Mouse (Mus musculus): ENCODE data around the gene Col2a1.

Col2a1 gene

DNA sequence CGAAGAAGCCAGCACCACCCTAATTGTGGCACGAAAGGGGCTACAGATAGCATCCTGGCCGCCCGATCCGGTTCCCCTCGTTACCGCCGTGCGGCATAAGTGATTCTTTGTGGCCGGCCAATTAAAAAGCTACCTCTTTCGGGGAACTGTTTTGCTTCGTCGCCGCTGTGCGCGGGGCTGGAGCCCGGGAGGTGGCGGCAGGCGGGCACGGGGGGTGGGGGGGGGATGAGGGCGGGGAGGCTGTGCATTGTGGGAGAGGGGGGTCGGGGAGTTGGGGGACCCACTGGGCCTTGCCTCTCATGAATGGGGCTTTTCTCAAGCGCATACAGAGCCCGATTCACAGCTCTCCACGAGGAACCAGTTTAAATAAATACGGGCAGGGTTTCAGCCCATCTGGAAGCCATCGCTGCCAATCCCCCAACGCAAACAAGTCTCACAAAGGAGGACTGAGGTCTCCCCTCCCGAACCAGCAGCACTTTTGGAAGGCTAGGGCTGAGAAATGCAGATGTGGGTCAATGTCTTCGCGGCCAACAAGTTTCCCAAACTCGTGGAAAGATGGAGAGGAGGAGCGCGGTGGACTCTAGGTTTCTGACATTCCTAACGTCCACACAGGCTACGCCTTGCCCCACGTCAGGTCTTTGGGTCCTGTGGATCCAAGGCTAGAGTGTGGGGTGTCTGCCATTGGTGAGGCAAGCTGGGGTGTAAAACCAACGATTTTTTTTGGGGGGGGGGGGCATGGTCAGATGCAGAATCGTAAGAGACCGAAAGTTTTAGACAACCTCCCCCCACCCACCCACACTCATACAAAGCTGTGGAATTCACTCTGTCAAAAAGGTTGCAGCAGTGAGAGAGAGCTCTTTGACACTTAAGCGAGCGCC, 2.1 kb downstream of the Col2a1 start:
- DNase-seq, result no peak

DNA sequence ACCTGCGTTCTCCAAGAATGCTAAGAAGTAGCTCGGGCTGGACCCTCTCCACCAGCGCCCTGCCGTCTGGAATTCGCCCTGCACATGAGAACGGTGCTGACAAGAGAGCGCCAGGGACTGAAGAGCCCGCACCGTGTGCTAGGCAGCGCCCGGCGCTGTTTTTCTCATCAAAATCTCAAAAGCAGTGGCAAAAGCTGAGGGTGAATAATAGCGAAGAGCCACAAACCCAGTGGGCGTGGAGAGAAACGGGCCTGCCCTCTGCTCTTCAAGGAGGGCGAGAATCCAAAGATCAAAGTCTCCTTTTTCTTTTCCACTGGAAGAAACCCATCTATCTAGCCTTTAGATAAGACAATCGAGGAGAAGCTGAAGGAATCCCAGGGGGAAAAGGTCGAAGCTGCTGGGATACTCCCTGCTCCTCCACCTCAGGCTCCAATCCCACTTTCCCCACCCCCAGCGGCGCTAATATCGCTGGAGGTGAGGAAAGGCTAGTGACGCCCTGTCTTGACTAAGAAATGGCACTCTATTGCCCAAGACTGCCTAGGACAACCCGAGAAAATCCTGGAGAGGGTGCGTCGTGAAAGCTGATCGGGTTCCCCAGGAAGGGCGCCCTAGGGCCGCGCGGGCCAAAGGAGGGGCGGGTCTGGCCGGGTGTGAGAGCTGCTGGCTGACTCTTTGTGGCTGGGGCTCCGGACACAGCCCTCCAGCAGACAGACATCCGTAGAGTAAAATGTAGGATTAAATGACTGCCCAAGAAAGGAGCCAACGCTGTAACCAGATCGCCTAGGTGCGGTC, 3.0 kb downstream of the Col2a1 start:
- DNase-seq, result no peak

GRCm38 (mm10) chr15:97999991-98000390, 4.5 kb downstream of the Col2a1 start:
- no peak for DNase-seq

- DNase-seq, result no peak
Measured at GRCm38 (mm10) chr15:97999546-97999945, 4.9 kb downstream of the Col2a1 start.

DNA sequence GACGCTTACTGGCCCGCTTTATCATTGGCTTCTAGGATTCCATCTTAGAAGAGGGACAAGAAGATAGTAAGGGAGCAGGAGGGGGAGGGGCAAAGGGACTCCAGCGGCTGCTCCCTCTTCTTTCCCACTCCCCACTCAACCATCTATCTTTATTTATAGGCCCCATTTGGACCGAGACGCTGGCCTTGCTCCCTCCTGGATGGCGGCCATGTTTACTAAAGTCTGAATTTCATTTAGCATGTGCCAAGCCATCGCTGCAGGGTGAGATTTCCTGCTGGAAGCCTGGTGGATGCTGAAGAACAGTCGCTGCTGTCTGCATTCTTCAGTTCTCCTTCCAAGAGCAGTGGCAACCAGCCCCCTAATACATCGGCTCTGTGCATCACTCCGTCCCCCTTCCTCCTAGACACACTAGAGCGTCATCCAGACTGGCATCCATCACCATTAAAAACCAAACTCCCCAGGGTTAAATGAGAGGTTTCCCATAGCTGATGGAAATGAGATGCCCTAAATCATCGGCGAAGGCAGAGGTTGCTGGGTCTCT, 7.7 kb downstream of the Col2a1 start:
- no peak for DNase-seq

DNA sequence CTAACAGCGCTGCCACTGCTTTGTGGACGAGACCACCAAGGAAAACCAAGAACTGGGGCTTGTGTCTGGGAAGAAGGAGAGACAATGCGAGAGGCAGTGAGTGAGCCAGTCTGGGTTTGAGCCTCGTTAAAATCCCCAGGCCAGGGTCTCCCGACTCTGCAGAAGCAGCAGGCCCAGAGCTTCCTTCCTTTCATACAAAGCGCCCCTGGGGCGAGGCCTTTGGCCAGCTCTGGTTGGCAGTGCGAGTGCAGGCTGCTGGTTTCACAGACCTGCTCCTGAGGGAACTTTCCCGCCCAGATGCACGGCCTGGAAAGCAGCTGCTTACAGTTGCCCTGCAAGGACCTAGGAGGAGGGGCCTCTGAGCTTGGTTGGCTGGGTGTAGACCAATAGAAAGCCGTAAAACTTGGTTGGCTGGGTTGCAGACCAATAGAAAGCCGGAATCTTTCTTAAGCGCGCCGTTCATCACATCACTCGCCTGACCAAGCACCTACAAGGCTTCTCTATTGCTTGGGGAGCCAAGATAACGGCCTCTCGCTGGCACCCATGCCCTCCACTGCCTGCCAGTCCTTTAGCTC, 11.7 kb downstream of the Col2a1 start:
- peak; percentile 48 for DNase-seq

GRCm38 (mm10) chr15:97992027-97992711, 12.3 kb downstream of the Col2a1 start:
- DNase-seq, result no peak

DNA sequence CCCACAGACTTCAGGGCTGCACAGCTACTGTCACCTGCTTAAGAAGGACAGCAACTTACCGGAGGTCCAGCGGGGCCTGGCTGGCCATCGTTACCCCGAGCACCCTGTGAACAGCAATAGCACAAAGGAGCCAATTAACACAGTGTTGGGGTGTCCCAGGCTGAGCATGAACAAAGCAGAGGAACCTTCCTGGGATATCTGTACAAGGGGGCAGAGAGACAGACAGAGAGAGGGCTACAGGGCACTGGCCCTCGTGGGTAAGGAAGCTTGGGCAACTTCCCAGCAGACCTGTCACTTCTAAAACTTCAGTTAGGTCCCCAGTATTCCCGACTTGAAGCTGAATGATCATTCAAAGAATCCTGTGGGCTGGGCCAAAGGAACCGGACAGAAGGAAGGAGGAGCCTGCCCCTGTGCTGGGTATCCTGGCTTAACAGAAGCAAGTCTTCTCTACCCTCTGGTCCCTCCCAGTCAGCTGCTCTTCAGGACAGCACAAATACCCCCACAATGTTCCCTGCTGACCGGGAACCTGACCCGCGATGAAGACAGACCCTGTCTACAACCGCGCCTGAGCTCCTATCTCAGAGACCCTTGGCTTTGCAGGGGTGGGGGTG, 13.1 kb downstream of the Col2a1 start:
- DNase-seq, result no peak

GRCm38 (mm10) chr15:97990721-97991120, 13.8 kb downstream of the Col2a1 start:
- no peak for DNase-seq

DNA sequence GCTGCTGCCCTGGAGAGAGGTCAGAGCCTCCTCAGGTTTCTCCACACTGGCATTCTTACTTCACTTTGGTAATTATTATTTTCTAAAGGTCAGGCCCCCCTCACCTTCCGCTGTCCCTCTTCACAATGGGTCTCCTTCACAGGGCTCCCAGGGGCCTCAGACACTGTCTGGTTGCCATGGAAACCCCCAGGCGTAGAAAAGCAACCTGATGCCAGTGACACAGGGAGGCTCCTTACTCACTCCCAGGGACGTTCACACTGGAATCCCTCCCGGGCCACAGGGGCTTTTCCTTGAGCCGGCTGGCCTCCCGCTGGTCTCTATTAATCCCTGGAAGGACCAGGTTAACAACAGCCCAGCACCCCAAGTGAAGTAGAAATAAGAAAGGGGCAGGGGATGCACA, 14.4 kb downstream of the Col2a1 start:
- DNase-seq, result no peak

GRCm38 (mm10) chr15:97989544-97989943, 15.0 kb downstream of the Col2a1 start:
- no peak for DNase-seq

DNA sequence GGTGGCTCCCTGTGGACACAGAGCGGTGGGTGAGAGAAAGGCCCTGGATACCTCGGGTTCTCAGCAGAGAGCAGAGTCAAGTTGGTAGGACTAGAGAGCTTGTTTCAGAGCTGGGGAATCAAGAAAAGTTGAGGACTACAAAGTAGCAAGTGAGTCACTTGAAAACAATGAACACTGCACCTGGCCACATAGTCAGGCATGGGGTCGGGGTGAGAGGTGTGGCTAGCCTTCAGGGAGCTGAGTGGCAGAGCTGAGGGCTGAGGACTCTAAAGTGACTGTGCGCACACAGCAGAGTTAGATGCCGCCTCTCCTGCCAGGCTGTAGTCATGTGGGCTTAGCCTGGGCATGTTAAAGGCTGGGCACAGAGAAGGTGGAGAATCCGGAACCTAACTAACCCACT, 22.9 kb downstream of the Col2a1 start:
- DNase-seq, result no peak

DNA sequence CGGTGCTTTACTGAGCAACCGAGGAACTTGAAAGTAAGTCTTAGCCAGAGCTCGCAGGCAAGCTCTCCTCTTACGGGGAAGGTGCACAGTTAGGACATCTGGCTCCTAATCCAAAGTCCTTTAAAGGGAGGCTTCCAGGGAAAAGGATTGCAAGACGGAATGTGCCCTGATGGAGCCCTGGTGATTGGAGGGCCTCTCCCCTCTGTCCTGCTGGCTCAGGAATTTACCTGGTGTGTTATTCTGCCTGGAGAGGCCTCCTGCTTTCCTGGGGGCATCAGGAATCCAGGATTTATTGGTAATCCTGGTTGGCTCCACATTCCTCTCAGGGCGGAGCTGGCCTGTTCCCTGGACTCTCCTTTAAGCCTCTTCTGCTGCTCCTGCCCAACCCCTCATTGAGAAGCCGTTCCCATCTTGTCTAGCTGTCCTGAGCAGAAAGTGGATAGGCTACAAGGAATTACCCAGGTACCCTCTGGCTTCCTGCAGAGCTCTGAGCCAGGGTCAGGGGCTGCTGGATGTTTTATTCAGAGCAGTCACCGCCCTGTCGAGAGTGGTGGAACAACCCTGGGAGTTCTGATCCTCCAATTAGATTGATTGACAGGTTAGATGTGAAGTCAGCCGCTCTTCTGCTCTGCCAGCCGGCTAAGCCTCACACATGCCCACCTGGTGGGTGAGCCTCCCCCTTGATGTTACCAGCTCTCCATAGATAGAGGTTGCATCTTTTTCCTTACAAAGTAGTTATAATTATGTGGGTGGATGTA, 31.1 kb downstream of the Col2a1 start:
- no peak for DNase-seq

GRCm38 (mm10) chr15:97972580-97972979, 31.9 kb downstream of the Col2a1 start:
- DNase-seq, result no peak

DNA sequence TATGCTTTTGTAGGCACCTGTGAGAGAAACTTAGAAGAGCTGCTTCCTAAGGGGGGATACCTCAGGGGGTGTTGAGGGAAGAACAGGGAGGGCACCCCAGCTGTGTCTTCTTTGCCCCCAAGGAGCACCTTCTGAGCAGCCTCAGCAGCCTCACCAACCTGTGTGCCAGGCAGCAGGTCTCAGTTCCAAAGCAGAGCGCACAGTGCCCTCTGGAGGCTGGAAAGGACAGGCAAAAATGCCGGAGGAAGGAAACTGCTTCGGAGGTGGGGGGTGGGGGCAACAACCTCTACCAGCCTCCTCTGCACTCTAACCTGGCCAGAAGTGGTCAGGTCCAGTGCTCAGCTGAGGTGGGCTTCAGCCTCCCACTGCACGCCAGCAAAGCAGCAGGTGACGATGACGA, 34.2 kb downstream of the Col2a1 start:
- DNase-seq, result peak; percentile 16

DNA sequence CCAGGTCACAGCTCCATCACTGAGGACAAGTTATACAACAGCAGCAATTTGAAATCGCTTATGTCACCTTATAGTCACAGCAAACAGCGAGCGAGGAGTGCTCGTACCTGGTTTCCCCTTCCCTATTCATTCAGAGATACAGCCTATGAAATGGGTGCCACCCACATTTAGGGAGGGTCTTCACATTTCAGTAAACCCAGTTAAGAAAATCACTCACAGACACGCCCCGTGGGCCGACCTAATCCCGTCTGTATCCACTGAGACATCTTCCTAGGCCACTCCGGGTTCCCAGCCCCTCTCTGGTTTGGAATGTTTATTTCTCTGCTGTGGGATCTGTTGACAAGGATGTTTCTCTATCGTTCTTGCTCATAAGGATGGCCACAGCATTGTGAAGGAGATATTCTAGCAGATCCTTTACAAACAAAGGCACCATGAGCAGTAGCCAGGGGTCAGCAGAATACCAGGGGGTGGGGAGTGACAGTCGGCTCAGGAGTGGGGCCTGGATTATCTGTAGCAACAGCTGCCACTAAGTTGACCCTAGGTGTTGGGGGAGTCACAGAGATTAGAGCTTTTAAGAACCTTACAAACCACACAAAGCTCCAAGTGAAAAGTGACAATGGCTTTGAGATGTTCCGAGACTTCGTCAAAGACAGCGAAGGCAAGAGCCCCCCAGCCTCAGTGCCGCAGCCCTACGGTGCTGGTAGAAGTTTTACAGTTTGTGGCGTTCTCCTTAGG, 39.0 kb downstream of the Col2a1 start:
- no peak for DNase-seq

- DNase-seq, result peak; percentile 39
Measured at GRCm38 (mm10) chr15:97964836-97965187, 39.7 kb downstream of the Col2a1 start.

GRCm38 (mm10) chr15:97963989-97964835, 40.3 kb downstream of the Col2a1 start, which contains the start of gene Tmem106c:
TSS of gene Tmem106c (plus strand) at chr15:97964200.
- peak; percentile 92 for DNase-seq

DNA sequence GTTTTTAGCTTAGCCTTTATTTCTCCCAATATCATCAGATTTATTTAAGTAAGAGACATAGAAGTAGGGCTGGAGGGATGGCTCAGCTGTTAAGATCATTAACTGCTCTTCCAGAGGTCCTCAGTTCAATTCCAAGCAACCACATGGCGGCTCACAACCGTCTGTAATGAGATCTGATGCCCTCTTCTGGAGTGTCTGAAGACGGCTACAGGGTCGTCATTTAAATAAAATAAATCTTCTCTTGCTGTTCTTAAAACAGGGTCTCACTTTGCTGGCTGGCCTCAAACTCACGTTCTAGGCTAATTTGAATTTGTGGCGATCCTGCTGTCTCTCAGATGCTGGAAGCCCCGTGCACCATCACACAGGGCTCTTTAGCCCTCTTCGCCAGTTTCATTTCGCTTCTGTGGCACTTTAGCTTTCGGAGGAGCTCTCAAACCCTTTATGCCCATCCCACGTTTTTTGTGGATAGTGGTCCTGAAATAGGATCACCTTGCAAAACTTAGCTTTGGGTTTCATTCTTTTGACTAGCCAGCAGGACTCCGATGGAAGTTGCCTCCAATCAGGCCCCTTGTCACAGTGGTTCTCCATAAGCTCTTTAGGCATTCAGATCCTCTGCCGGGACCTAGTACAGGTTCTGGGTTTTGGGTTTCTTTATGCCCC, 41.0 kb downstream of the Col2a1 start:
- no peak for DNase-seq

All from cerebellum, adult 8-10 months (tissue).